Mouse (Mus musculus) cerebellum, postnatal 4 days (tissue): ENCODE measurements around the gene Aldh3b1.
"Not testable (repeated sequence)": the region's sequence is repeated elsewhere in the genome, so short reads cannot be mapped to it uniquely, and the experiment has no call there.

Experiments
- DNase-seq, 2 experiments: peaks; one replicate each; pipeline ENCODE4 v3.0.0; 2022; ENCODE audit warnings: low spot score in 2 of 2, mixed read lengths in 1 of 2

Gene Aldh3b1

DNA sequence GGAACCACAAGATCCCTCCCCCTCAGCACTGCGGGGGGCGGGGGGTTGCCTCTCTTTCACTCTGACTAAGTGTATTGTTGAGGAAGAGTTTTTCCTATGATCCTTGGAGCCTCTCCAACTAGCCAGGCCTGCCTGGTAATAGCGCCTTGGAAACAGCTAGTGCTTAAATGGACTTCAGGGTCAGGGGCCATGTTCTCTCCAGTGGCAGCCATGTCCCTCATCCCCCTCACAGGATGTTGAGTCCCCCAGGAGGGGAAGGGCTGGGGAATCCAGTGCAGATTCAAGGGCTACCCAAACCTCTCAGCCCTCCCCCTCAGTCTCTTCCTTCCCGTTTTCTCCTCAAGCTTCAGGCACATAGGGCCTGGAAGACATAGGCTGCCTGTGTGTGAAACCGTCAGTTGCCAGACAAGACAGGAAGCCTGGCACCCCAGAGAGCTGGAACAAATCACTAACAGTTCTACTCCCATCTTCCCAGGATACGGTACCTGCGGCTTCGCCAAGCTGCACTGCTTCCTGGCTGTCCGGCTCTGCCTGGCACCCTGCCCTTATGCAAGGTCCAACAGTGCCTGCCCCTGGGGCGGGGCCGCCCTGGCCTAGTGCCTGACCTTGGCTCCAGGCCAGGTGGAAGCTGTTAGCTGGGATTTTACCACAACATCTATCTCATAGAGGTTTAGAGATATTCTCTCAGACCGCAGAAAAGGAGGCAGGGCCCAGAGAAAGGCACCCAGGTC lies at the start of gene Aldh3b1:
Gene Aldh3b1 (minus strand): TSS at position 598 of the 731 bp plus-strand sequence.
- peak; percentile 51 to 77 for DNase-seq

DNA sequence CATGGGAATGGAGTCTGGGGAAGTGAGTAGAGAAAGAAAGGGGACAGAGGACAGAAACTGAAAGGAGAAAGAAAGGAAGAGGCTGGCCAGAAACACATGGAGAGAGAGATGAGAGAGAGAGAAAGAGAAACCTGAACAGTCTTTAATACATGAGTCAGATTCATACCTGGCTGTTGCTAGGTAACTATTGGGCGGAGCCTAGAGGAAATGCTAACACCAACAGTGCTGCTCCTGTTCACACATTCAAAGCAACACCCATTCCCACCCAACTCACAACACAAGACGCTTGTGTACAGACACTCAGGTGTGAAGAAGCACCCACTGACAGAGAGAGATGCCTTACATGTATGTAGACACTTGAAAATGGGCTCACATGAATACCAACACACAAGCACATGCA lies 46.3 kb upstream of the Aldh3b1 start:
- no peak for DNase-seq

DNA sequence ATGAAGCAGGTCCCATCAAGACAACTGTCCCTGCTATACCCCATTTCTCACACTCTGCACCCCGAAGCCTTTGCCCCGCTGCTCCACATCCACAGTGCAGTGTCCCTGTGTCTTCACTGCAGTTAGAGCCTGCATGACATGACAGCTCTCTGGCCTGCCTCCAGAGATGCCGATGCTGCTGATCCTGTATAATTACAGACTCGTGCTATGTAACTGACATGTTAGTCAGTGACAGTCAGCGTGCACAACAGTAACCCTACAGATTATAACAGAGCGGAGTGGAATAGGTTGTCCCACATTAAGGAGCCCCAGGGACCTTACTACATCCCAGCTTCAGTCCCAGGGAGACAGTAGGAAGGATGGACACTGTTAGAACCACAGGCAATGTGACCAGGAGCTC lies 45.0 kb upstream of the Aldh3b1 start:
- not testable (repeated sequence) for DNase-seq

DNA sequence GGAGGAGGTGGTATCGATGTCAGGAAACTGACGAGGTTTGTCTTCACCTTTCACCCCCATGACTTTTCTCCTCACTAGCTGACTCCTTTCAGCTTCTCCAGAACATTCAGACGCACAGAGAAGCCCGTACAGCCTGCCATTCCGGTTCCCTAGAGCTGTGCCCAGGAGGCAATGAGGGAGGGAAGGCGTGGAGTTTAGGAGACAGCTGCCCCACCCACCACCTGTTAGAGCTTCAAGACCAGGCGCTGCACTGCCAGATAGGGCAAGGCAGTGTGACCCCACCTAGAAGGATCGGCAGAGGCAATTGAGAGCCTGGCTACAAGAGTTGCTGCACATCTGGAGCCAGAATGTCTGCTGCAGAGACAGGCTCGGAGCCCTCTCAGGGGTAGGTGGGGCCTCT lies 42.6 kb upstream of the Aldh3b1 start, which contains the start of gene Aldh3b2:
Gene Aldh3b2 (plus strand): TSS at position 100 of the 400 bp plus-strand sequence.
- no peak for DNase-seq

DNA sequence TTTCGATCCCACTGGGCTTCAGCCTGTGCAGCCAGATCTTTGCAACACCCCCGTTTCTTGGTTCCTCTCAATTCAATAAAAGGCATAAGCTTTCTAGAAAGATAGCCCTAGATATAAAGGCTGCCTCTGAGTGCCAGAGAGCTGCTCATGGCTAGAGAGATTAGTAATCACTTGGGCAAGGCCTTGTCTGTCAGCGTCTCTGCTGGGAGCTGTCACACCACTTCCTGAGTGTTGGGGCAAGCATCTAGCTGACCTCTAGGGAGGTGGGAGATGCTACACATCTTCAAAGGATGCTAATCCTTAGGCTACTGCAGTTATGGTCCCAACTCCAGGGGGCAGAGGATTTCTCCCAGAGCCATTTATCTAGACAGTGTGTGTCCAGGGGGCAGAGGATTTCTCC lies 37.6 kb upstream of the Aldh3b1 start:
- DNase-seq: no peak

DNA sequence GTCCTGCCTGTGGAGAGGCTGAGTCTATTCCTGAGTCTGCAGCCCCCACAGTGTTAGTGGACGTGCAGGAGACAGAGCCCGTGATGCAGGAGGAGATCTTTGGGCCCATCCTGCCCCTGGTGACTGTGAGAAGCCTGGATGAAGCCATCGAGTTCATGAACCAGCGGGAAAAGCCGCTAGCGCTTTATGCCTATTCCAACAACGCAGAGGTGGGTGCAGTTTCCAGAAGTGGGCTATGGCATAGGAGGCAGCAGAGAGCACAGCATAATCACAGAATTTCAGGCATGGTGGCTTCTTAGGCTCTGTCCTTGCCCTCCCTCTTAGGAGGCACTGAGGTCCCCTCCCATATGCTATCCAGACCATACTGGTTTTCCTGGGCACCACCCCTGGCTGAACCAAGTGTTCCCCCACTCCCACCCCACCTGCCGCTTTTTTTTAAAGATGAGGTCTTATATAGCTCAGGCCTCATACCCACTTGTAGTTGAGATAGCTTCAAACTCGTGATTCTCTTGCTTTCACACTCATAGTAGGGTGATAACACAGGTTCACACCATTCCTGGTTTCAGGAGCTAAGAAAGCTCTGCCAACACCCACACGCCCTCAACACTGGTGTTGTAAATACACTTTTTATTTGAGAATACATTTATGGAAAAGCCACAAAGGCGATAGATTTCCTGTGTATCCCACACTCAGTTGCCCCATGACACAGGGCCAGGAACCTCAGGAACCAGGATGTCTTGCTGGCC lies 36.9 kb upstream of the Aldh3b1 start:
- no peak for DNase-seq

DNA sequence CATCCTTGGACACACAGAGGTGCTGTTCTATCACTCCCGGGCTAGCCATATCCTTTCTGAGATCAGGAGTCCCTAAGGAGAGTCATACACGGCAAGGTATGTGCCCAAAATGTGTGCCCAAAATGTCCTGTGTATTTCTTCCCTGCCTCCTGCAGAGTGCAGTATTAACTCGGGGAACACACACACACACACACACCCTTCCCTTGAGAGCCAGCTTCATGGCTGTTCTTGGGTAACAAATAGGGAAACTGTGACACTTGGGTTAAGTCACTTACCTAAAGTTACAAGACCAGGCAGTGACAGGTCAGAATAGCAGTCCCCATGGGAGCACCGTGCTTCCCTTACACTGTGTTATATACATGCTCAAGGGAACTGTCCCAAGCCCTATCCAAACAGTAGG lies 34.4 kb upstream of the Aldh3b1 start:
- DNase-seq: no peak

DNA sequence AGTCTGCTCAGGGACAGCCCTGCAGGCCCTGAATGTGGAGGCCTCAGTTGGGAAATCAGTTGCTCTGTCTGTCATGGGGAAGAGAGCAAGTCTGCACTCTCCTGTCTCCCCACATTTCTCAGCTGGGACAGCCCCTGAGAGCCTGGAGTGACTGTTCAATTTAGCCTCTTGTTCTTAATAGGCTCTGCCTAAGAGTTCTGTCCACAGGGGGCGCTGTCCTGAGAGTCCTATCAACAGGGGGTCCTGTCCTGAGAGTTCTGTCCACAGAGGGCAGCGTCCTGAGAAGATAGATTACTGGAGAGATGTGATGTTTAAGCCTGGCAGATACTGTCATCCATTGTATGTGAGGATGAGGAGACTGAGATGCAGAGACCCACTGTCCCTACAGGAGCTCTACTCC lies 32.9 kb upstream of the Aldh3b1 start:
- DNase-seq: no peak

DNA sequence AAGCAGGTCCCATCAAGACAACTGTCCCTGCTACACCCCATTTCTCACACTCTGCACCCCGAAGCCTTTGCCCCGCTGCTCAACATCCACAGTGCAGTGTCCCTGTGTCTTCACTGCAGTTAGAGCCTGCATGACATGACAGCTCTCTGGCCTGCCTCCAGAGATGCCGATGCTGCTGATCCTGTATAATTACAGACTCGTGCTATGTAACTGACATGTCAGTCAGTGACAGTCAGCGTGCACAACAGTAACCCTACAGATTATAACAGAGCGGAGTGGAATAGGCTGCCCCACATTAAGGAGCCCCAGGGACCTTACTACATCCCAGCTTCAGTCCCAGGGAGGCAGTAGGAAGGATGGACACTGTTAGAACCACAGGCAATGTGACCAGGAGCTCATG lies 32.2 kb upstream of the Aldh3b1 start:
- DNase-seq: not testable (repeated sequence)

DNA sequence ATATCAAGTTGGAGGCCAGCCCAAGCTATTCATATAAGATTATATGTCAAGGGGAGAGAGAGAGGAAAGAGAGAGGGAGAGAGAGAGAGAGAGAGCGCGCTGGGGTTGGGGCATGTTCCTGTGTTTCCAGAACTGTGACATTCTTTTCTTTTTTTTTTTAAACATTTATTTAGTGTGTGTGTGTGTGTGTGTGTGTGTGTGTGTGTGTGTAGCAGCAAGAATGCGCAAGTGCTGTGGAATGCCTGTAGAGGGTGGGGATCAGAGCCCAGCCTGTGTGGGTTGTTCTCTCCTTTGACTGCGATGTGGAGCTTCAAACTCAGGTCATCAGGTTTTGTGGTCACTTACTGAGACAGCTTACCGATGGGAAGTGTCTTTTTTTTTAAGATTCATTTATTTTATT lies 30.6 kb upstream of the Aldh3b1 start:
- DNase-seq: no peak

DNA sequence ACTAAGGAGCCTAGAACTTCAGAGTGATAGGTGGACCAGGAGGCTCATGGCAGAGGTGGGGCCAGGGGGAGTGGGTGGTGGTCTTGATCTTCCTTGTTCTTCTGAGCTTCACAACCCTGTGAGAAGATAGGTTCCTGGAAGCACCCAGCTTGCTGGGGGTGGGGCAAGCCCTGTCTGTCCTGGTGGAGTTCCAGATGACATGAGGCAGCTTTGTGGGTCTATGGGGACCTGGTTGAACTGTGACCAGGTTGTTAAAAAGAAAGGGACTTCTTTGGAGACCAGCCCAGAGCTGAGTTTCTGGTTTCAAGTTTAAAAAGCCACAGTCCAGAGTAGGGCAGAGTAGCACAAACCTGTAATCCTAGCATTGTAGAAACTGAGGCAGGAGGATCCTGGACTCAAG lies 29.4 kb upstream of the Aldh3b1 start:
- no peak for DNase-seq

DNA sequence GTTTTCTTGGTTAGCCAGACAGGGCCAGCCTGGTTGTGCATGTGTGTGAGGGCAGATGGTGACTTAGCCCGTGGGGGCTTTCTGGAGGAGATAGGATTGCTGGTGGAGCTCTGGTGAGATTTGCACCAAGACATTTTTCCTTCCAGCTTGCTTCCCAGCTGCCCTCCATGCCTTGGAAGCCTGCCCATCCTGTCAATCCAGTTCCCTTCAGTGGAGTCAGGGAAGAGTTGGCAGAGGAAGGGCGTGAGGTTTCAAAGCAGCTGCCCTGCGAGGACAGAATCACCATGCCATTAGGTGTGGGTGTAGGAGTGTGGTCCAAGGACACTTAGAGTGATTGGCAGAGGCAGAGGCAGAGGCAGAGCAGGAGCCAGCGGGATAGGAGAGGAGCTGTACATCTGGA lies 28.9 kb upstream of the Aldh3b1 start, which contains the start of gene Aldh3b3:
Gene Aldh3b3 (plus strand): TSS at position 176 of the 400 bp plus-strand sequence.
- peak in 1 of 2 experiments; percentile 45 for DNase-seq

DNA sequence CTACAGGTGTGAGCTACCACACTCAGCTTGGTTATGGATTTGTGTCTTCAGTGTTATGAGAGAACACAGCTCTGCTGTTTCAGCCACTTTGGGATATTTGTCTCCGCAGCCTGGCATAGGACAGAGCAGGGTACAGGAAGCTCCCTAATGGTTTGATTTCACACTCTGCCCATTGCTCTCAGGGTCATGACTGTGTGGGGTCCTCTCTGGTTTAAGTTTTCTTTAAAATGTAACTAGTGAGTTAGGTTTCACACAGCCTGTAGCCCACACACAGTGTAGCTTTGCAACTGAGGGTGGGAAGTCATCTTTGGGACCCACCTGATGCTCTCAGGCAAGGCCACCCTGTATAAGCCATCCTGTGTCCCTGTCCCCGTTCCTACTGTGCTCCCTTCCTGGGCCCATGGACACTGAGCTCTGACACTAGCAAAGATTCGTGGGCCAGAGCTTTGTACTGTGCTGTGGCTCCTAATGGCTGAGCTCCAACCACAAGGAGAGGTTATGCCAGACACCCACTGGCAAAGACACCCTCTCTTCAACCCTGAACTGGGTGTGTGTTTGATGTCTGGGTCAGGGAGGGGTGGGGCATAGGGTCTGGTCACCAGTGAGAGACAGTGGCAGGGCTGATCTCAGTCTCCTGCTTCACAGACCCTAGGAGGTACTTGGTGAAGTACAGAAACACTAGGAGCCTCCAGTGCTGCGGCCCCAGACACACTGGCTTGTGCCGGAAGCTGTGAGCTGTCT lies 27.9 kb upstream of the Aldh3b1 start:
- not testable (repeated sequence) for DNase-seq

DNA sequence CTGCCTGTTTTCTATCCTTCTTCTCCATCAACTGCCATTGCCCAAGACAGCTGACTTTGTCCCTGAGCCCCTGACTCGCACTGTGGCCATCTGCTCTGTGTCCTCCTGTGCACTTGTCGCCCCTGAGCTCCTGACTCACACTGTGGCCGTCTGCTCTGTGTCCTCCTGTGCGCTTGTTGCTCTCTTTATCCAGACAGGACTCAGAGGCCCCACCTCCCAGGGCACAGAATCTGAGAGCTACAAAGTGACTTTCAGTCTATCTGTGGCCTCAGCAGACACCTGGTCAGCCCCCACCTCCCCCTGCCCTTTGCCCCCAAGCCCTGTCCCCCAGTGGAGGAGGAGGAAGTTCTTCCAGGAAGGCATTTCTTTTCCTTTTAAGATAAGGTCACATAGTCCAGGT lies 26.2 kb upstream of the Aldh3b1 start:
- DNase-seq: no peak

DNA sequence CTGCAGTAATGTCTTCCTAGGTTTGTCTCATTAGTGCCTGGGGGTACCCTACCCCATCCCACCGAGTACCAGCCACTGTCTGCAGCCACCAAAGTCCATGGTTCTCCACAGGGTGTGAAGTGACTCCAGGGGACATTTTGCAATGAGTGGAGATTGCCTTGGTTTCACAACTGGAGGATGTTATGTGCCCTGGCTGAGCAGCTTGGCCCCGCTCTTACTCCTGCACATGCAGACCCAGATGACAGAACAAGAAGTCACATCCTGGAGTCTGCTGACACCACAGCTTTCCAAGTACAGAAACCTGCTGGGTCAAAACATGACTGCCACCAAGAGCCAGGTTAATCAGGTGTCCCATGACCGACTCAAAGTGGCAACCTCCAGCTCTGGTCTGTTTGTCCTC lies 25.4 kb upstream of the Aldh3b1 start:
- no peak for DNase-seq

DNA sequence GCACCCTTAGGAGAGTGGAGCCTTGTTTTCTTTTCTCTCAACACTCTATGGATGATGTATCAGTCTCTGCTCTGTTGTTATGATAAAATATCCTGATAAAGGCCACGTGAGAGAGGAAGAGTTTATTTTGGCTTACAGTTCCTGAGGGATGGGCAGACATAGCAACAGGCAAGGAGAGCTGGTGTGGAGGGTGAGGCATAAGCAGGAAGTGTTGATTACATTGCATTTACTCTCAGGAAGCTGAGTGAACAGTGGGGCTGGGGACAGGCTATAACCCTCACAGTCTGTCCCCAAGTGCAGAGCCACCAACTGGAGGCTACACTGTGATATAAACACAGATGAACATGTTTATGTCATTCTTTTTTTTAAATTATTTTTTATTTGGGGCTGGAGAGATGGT lies 22.5 kb upstream of the Aldh3b1 start:
- DNase-seq: no peak

DNA sequence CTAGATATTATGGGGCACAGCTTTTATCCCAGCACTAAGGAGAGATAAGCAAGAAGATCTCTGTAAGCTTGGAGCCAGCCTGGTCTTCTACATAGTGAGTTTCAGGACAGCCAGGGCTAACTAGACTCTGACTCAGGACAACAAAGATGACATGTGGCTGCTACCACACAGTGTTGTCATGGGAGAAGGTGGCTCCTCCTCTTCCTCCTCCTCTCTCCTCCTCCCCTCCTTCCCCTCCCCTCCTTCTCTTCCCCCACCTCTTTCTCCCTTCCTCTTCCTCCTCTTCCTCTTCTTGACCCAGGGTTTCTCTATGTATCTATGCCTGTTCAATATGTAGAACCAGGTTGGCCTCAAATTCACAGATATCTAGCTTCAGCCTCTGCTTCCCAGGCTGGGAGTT lies 21.9 kb upstream of the Aldh3b1 start:
- DNase-seq: no peak

DNA sequence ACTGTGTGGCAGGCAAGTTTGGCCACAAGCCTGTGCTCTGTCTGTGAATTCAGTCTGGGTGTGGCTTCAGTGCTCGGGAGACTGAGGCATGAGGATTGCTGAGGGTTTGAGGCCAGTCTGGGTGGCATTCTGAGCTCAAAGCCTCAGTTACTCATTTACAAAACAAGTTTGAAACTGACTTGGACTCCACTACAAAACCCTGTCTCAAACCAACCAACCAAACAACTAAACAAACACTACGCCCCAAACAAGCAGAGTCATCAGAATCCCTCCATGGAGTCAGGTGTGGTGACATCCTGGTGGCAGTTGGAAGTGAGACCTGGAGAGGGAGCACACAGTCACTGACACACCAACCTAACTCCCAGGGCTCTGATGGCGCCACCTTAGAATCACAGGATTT lies 20.7 kb upstream of the Aldh3b1 start:
- DNase-seq: no peak

DNA sequence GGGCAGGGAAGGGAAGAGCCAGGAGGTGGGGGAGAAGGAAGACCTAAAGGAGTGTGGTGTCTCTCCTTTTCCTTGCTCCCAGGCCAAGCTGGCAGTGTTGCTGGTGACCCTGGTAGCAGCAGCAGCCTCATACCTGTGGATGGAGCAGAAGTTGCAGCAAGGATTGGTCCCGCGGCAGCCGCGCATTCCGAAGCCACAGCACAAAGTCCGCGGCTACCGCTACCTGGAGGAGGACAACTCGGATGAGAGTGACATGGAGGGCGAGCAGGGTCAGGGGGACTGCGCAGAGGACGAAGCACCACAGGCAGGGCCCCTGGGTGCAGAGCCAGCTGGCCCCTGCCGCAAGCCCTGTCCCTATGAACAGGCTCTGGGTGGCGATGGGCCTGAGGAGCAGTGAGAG lies 18.9 kb upstream of the Aldh3b1 start:
- no peak for DNase-seq

DNA sequence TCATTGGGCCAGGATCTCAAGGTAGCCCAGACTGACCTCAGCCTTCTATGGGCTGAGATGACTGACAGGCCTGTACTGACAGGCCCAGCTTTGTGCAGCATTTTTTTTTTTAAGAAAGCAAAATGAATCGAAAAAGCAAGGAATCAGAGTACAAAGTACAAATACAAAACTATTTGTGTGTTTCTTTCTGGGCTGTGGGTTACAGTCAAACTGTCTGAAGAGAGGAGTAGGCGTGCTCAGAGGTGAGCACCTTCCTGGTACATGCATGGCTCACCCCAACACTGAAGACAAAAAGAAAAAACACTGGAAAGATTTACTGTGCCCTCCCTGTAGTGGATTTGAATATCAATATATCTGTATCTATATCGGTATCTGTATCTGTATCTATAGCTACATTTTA lies 18.2 kb upstream of the Aldh3b1 start:
- DNase-seq: no peak

DNA sequence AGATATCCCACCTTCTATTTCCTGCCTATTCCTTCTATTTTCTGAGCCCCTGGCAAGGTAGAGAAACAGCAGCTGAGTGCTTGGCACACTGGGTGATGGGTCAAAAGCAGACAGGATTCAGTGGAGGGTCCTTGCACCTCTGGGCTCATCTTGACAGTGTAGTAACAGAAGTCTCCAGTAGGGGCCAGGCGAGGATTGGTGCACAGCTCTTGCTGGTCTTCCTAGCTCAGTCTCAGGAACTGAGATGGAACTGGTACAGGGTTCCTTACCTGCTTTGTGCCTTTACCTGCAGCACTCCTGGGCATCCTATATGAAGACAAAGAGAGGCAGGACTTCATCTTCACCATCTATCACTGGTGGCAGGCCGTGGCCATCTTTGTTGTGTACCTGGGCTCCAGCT lies 17.1 kb upstream of the Aldh3b1 start:
- DNase-seq: peak; percentile 56 to 79

DNA sequence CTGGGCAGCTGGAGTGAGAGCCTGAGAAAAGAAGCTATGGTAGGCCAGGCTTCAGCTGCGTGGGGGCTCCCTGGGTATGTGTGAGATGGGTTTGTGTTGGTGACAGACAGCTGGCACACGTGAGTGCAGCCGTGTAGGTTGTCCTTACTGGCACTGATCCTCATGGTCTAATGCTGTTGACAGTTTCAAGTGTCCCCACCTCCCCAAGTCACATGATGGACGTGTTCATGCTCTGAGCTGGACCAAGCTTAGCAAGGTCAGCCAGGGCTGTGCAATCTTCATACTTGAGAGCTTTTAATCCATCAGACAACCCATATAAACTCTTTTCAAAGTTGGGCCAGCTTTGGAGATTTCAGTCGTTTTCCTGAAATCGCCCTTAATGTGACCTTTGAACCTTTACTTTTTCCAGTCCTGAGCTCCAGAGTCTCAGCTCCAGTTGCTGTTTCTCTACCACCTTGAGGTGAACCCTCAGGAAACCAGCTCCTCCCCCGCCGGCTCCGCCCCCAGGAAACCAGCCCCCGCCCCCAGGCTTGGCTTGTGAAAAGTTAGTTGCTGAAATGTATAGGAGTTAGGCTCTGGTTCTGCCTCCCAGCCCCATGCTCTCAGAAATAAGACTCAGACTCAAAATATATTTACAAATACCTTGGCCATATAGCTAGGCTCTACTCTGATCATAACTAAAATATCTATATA lies 16.4 kb upstream of the Aldh3b1 start:
- no peak for DNase-seq
